Mouse (Mus musculus) heart, adult 8-10 months (tissue): ENCODE data around the gene Med20. TPM values are rescaled to one million over a fixed set of nuclear protein-coding genes. Genes with fewer than 3 reads are reported as not detected.
"Not testable (repeated sequence)": the region's sequence is repeated elsewhere in the genome, so short reads cannot be mapped to it uniquely, and the experiment has no call there.

ENCODE experiments used
- DNase-seq: peaks from one replicate; pipeline ENCODE4 v3.0.0; 2022; ENCODE audit warnings: low spot score
- total RNA-seq, 4 experiments: library from RNA; stranded (reverse); gene quantifications; 2 replicates each; pipeline ENCODE4 v1.2.4; 2022

Gene Med20
- total RNA-seq, 4 experiments from 2014 or later = 15.7 to 19.9 (median 18.1) TPM

GRCm38 (mm10) chr17:47627791-47628190 is 16.4 kb downstream of the Med20 start:
- DNase-seq = no peak

DNA sequence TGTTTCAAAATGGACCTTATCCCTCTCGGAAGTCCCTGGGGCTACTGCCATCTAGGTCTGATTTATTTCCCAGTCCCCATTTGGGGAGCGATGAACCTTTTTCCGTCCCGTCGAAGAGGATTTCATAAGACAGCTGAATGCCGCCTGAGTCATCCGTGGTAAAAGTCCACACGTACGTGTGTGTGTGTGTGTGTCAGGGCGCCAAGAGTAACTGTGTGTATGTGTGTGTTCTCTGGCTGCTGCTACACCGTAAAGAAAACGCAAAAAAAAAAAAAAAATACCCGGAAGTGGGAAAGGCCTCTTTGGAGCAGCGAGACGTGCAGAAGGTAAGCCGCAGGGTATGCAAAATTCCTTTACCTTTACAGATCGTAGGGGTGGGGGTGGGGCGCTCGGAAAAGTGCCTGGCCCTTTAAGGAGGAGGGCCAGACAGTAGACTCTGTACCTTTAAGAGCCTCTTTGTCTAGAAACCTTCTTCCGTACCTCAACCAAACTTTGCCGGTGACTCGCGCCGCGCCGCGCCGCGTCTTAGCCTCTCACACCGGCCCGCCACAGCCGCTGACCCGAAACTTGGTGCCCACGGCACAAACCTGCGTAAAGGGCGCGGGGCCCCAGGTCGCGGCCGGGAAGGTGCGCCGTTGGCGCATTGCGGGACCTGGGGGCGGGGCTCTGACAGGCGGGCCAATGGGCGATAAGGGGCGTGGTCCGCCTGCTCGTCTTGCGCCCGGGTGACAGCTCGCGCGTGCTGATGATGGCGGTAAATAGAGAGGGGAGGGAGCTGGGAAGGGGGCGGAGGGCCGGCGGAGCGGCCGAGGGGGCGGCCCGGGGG is 17.7 kb downstream of the Med20 start:
- DNase-seq = peak; percentile 90

GRCm38 (mm10) chr17:47629717-47630677 is 18.6 kb downstream of the Med20 start:
- DNase-seq = no peak

DNA sequence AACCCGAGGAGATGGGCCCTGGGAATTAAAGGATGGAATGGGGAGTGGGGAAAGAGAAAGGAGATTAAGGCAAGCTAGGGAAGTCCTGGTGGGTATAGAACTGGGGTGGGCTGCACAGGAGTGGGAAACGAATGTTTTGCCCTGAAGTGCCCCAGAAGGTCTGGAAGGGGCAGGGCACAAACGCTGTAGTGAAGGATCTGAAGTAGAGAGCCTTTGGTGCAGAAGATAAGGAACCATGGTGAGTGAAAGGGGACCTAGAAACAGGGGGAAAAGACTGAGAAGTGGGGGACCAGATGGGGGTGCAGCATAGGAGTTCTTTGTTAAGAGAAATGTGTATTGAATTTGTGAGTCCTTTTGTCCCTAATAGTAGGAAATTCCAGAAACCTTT is 19.3 kb downstream of the Med20 start, which contains the start of gene Usp49:
Gene Usp49, plus strand, starts transcription at position 13 of the 388 bp plus-strand sequence.
- DNase-seq = no peak

- DNase-seq = no peak
Measured at GRCm38 (mm10) chr17:47632181-47632840, 20.9 kb downstream of the Med20 start.

- no peak for DNase-seq
Measured at GRCm38 (mm10) chr17:47633999-47634770, 22.8 kb downstream of the Med20 start.

DNA sequence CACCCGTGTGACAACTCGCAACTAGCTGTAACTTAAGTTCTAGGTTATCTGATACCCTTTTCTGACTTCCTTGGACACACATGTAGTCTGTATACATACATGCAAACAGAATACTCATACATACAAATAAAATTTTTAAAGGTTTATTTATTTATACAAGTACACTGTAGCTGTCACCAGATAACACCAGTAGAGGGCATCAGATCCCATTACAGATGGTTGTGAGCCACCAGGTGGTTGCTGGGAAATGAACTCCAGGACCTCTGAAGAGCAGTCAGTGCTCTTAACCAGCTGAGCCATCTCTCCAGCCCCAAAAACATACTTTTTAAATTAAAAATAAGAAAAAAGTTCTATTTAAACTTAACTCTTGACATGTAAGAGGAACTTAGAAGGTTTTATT is 31.6 kb downstream of the Med20 start:
- no peak for DNase-seq

DNA sequence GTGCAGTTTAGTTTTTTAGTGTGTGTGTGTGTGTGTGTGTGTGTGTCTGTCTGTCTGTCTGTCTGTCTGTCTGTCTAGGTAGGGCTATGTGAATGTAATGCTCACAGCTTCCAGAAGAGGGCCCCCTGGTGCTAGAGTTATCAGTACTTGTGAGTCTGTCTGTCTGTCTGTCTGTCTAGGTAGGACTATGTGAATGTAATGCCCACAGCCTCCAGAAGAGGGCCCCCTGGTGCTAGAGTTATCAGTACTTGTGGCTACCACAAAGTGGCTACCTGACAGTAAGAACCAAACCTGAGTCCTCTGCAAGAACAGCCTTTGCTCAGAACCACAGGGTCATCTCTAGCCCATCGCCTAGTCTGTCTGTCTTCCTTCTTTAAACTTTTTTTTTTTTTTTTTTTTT is 35.3 kb downstream of the Med20 start:
- peak; percentile 42 for DNase-seq

GRCm38 (mm10) chr17:47648966-47649365 is 37.6 kb downstream of the Med20 start:
- no peak for DNase-seq

DNA sequence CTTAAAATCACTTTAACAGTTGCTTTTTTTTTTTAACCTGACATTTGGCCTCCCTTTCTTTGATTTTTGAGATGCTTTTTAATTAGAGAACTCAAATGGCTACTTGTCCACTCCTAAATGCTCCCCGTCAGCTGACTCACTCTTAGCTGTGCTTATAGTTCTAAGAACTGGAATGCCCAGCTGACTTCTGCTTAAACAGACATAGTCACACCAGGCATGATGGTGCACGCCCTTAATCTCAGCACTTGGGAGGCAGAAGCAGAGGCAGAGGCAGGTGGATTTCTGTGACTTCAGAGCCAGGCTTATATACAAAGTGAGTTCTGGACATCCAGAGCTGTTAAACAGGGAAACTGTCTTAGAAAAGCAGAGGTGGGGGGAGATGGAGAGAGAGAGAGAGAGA is 40.6 kb downstream of the Med20 start:
- no peak for DNase-seq

- not testable (repeated sequence) for DNase-seq
Measured at GRCm38 (mm10) chr17:47654346-47654745, 43.0 kb downstream of the Med20 start.

- no peak for DNase-seq
Measured at GRCm38 (mm10) chr17:47655697-47656096, 44.3 kb downstream of the Med20 start.

DNA sequence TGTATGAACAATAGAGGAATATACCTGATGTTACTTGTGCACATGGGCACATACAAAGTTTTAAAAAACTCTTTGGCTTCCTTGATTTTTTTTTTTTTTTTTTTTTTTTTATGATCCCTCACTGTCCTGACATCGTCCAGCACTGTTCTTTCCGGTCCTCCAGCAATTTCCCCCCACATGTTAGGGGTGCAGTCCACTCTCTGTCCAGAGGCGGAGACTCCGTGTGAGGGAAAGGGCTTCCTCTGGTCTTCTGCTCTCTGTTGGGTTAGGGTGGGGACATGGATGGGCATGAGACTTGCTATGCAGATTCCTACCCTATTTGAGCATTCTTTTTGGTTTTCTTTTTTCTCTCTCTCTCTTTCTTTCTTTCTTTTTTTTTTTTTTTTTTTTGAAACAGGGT is 46.5 kb downstream of the Med20 start:
- DNase-seq = no peak

DNA sequence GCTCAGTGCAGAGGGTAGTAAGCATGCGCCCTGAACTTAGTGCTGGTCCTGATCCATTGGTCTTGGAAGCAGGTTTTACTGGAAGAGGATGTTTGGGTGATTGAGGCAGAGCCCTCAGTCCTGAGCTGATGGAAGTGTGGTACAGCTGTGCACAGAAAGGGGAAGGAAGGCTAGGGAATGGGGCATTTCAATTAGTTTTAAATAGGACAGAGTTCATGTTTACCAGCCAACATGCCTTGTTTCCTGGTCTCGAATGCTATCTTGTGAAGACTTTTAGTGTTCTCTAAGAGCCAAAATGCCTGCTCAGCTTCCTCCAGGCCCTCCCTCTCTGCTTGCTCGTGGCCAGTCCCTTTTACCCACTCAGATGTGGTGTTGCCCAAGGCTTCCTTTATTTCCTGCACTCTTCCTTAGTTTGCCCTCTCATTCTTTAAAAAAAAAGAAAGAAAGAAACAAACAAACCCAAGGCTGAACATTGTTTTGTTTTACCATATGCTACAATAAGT is 47.4 kb downstream of the Med20 start:
- DNase-seq = peak; percentile 6

DNA sequence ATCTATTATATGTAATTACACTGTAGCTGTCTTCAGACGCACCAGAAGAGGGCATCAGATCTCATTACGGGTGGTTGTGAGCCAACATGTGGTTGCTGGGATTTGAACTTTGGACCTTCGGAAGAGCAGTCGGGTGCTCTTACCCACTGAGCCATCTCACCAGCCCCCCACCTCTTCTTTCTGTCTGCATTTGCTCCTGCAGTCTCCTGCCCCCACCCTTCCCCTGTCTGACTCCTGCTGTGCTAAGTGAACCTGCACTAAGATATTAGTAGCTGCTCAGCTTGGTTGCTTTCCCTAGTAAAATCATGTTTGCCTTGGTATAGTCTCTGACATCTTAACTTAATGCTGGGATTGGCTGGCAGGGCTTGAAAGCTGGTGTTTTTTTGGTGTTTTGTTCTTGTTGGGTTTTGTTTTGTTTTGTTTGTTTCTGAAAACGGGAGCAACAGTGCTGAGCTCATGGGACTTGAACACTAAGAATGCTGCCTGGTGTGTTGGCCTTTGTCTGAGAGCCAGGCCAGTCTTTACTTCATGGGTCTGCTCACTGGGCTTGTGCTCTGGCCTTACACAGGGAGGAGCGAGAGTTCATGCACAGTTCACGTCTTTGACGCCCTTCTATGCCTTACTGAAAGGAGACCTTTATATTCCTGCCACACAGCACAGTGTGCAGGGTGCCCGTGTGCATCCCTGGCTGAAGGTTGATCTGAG is 51.8 kb downstream of the Med20 start:
- no peak for DNase-seq

DNA sequence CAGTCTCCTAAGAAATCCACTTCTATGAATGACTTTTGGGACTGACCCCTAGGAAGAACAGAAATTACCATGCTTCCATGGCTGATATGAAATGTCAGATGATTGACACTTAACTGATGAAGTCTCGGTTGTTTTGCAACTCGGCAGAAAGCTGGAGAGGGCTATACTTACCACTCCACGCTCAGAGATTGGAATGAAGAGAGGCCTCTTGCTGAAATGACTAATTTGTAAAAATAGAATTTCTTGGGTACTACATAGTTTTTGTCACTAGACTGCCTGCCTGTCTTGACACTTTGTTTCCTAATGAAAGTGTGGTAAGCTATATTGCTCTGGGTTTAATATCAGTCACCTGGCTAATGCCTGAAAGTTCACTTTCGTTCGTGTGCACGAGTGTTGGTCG is 53.1 kb downstream of the Med20 start:
- DNase-seq = no peak

- DNase-seq = no peak
Measured at GRCm38 (mm10) chr17:47669166-47669565, 57.8 kb downstream of the Med20 start.

DNA sequence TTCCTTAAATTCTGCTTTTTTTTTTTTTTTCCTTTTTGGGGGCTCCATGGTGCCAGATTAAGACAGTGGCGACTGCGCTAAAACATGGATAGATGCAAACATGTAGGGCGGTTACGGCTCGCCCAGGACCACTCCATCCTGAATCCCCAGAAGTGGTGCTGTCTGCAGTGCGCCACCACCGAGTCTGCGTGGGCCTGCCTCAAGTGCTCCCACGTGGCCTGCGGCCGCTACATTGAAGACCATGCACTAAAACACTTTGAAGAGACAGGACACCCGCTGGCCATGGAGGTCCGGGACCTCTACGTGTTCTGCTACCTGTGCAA is 60.6 kb downstream of the Med20 start:
- no peak for DNase-seq

DNA sequence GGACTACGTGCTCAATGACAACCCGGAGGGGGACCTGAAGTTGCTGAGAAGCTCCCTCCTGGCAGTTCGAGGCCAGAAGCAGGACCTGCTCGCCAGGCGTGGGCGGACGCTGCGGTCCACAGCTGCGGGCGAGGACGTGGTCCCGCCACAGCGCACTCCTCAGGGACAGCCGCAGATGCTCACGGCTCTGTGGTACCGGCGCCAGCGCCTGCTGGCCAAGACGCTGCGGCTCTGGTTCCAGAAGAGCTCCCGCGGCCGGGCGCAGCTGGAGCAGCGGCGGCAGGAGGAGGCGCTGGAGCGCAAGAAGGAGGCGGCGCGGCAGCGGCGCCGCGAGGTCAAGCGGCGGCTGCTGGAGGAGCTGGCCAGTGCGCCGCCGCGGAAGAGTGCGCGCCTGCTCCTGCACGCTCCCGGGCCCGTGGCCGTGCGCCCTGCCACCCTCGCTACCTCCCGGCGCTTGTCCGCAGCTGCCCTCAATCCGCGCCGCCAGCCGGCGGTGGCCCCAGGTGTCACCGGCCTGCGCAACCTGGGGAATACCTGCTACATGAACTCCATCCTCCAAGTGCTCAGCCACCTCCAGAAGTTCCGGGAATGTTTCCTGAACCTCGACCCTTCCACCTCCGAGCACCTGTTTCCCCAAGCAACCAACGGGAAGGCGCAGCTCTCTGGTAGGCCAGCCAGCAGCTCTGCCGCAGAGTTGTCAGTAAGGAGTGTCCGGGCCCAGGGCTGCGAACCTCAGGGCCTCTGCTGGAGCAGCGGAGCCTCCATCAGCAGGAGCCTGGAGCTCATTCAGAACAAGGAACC is 61.1 kb downstream of the Med20 start:
- peak; percentile 33 for DNase-seq
